Mouse (Mus musculus): ENCODE measurements at regions not wholly inside any gene's neighbourhood (a gene's known extent, or its start where the extent isn't known, plus 50 kb on each side); places are given as distances from the start of the nearest gene placed in this dataset.

DNA sequence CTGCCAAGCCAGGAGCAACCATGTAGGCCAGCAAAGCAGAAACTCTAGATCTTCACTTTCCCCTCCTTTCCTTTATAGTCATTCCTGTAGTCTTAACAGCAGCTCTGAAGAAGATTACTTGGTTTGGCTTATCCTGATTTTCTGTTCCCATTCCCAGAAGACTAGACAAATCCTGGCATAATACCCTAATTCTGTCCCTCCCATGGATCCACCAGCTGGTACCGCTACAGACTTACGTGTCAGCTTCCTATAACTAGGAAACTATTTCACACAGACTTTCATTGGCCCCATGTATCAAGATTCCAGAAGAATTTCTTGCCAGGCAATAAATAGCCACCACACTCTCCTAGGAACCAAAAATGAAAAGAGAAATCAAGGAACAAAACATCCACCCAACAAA lies 410.2 kb upstream of the 2610001J05Rik start:
- no peak for TF ChIP-seq CTCF (IDR thresholded peaks at IDR 0.05; ENCODE audit: low read depth, low read length)
- no peak for TF ChIP-seq GATA2 (IDR thresholded peaks at IDR 0.05; ENCODE audit: borderline replicate concordance, low read depth, low read length)
